Mouse (Mus musculus) midbrain, embryonic 12.5 days (tissue): ENCODE results near the gene Fam98b. TPM values are rescaled to one million over a fixed set of nuclear protein-coding genes. Genes with fewer than 3 reads are reported as not detected.

ENCODE experiments used
- ATAC-seq: fragments of 200-750 bp; cut with Nextera tagmentation; 2 replicates; pipeline ENCODE4 v1.8.0; 2017; ENCODE audit warnings: low read depth, moderate TSS enrichment, moderate library complexity; ENCODE audit not compliant: low FRiP score
- H3K27ac ChIP-seq: fragments of 300-500 bp; sonication (generic); replicated peaks from 2 replicates; pipeline ENCODE4 v1.5.1; 2016; ENCODE audit warnings: mild to moderate bottlenecking
- H3K27me3 ChIP-seq: fragments of 300-500 bp; sonication (generic); 2 replicates; pipeline ENCODE4 v1.6.1; 2016; ENCODE audit warnings: mild to moderate bottlenecking
- H3K36me3 ChIP-seq: fragments of 300-500 bp; sonication (generic); 2 replicates; pipeline ENCODE4 v1.6.1; 2016
- H3K4me1 ChIP-seq: fragments of 300-500 bp; sonication (generic); 2 replicates; pipeline ENCODE4 v1.6.1; 2016
- H3K4me2 ChIP-seq: fragments of 300-500 bp; sonication (generic); replicated peaks from 2 replicates; pipeline ENCODE4 v1.6.1; 2016; ENCODE audit warnings: mild to moderate bottlenecking, moderate library complexity
- H3K4me3 ChIP-seq: fragments of 300-500 bp; sonication (generic); 2 replicates; pipeline ENCODE4 v1.5.1; 2016; ENCODE audit warnings: mild to moderate bottlenecking
- H3K9ac ChIP-seq: fragments of 300-500 bp; sonication (generic); replicated peaks from 2 replicates; pipeline ENCODE4 v1.6.1; 2016; ENCODE audit warnings: mild to moderate bottlenecking, moderate library complexity
- H3K9me3 ChIP-seq: fragments of 300-500 bp; sonication (generic); 2 replicates; pipeline ENCODE4 v1.6.1; 2016; ENCODE audit warnings: mild to moderate bottlenecking
- WGBS: fragments of 180-500 bp; shearing (Covaris S2); methylation state at CpG from one replicate; pipeline ENCODE4 v1.1.7; 2016; 5-methylcytosine and 5-hydroxymethylcytosine counted together
- polyA plus RNA-seq: library from polyadenylated mRNA; unstranded; fragments of >200 nt; fragmentation: Nextera tagmentation; extraction: Ambion mirVana; gene quantifications from 2 replicates; pipeline ENCODE4 v1.2.1, GENCODE M21; 2016

The Fam98b gene
- polyA plus RNA-seq, 1 experiment from 2014 or later, result 19.6 TPM

GRCm38 (mm10) chr2:117231257-117231656, 18.3 kb upstream of the Fam98b start:
- Histone ChIP-seq H3K36me3 (no peaks in the 10 kb centered on the region), H3K4me3 (no peak overlapping the region), H3K9ac (no peak overlapping the region), H3K4me2 (no peak overlapping the region), H3K27me3 (peaks cover 7% of the 10 kb centered on the region; the same call in 1 of the 2 replicates), H3K9me3 (no peaks in the 10 kb centered on the region), H3K4me1 (peaks cover 8% of the 10 kb centered on the region; the same call in 1 of the 2 replicates), H3K27ac (no peak overlapping the region)
- ATAC-seq, result peak; percentile 65; the same call in 1 of the 2 replicates
- 5% methylated on average over 13 of the region's 13 CpGs for WGBS

- Histone ChIP-seq H3K4me2 (no peak overlapping the region), H3K9me3 (no peaks in the 10 kb centered on the region), H3K4me3 (no peak overlapping the region), H3K9ac (no peak overlapping the region), H3K4me1 (no peaks in the 10 kb centered on the region), H3K27ac (no peak overlapping the region), H3K27me3 (no peaks in the 10 kb centered on the region), H3K36me3 (no peaks in the 10 kb centered on the region)
- no peak for ATAC-seq
- 72% methylated on average over 4 of the region's 4 CpGs for WGBS
Measured at GRCm38 (mm10) chr2:117241953-117242352, 7.6 kb upstream of the Fam98b start.

- peak; percentile 81 for ATAC-seq
- H3K4me1 ChIP-seq, result peaks cover 15% of the 10 kb centered on the region
- peak overlapping the region; percentile 92 for H3K4me3 ChIP-seq
- H3K9ac ChIP-seq, result peak overlapping the region; percentile 91
- peak overlapping the region; percentile 59 for H3K4me2 ChIP-seq
- no peaks in the 10 kb centered on the region for H3K36me3 ChIP-seq
- no peaks in the 10 kb centered on the region for H3K9me3 ChIP-seq
- peak overlapping the region; percentile 92 for H3K27ac ChIP-seq
- WGBS, result under 1% methylated on average over 24 of the region's 24 CpGs
- H3K27me3 ChIP-seq, result no peaks in the 10 kb centered on the region
Measured at GRCm38 (mm10) chr2:117250001-117250510, 517 bp downstream of the Fam98b start.

- H3K27me3 ChIP-seq, result no peaks in the 10 kb centered on the region
Measured at GRCm38 (mm10) chr2:117255415-117255814, 5.9 kb downstream of the Fam98b start.

GRCm38 (mm10) chr2:117257617-117258016, 8.1 kb downstream of the Fam98b start:
- Histone ChIP-seq H3K4me3 (no peak overlapping the region), H3K27me3 (no peaks in the 10 kb centered on the region), H3K36me3 (peaks cover 16% of the 10 kb centered on the region; the same call in 1 of the 2 replicates), H3K4me1 (no peaks in the 10 kb centered on the region), H3K9ac (no peak overlapping the region), H3K4me2 (no peak overlapping the region), H3K9me3 (no peaks in the 10 kb centered on the region), H3K27ac (no peak overlapping the region)
- no peak for ATAC-seq
- 84% methylated on average over 1 of the region's 1 CpGs for WGBS

More at GRCm38 (mm10) chr2:117255415-117255814, 5.9 kb downstream of the Fam98b start:
- H3K9ac ChIP-seq, result no peak overlapping the region
- 91% methylated on average over 2 of the region's 2 CpGs for WGBS
- peaks cover 14% of the 10 kb centered on the region for H3K4me1 ChIP-seq
- no peak overlapping the region for H3K4me2 ChIP-seq
- no peak for ATAC-seq
- H3K36me3 ChIP-seq, result peaks cover 9% of the 10 kb centered on the region; the same call in 1 of the 2 replicates
- no peaks in the 10 kb centered on the region for H3K9me3 ChIP-seq
- H3K27ac ChIP-seq, result no peak overlapping the region
- H3K4me3 ChIP-seq, result no peak overlapping the region

GRCm38 (mm10) chr2:117262184-117262583, 12.6 kb downstream of the Fam98b start:
- 94% methylated on average over 5 of the region's 5 CpGs for WGBS
- H3K27me3 ChIP-seq, result no peaks in the 10 kb centered on the region

GRCm38 (mm10) chr2:117263786-117264408, 14.4 kb downstream of the Fam98b start:
- H3K4me3 ChIP-seq, result no peak overlapping the region
- H3K4me1 ChIP-seq, result no peaks in the 10 kb centered on the region
- H3K27me3 ChIP-seq, result no peaks in the 10 kb centered on the region
- no peaks in the 10 kb centered on the region for H3K9me3 ChIP-seq
- peaks cover 49% of the 10 kb centered on the region for H3K36me3 ChIP-seq
- no peak overlapping the region for H3K27ac ChIP-seq
- no peak overlapping the region for H3K9ac ChIP-seq
- H3K4me2 ChIP-seq, result no peak overlapping the region
- peak; percentile 72; the same call in 1 of the 2 replicates for ATAC-seq
- 78% methylated on average over 11 of the region's 11 CpGs for WGBS

More at GRCm38 (mm10) chr2:117262184-117262583, 12.6 kb downstream of the Fam98b start:
- Histone ChIP-seq H3K27ac (no peak overlapping the region), H3K9ac (no peak overlapping the region), H3K9me3 (no peaks in the 10 kb centered on the region), H3K4me2 (no peak overlapping the region), H3K4me3 (no peak overlapping the region), H3K4me1 (no peaks in the 10 kb centered on the region), H3K36me3 (peaks cover 37% of the 10 kb centered on the region)
- no peak for ATAC-seq

- no peak for ATAC-seq
- Histone ChIP-seq H3K36me3 (no peaks in the 10 kb centered on the region), H3K27ac (no peak overlapping the region), H3K4me3 (no peak overlapping the region), H3K9me3 (no peaks in the 10 kb centered on the region), H3K9ac (no peak overlapping the region), H3K4me2 (no peak overlapping the region), H3K4me1 (no peaks in the 10 kb centered on the region), H3K27me3 (no peaks in the 10 kb centered on the region)
- WGBS, result 86% methylated on average over 7 of the region's 7 CpGs
Measured at GRCm38 (mm10) chr2:117288291-117288690, 38.8 kb downstream of the Fam98b start.

GRCm38 (mm10) chr2:117299596-117300448, 50.3 kb downstream of the Fam98b start:
- Histone ChIP-seq H3K4me3 (no peak overlapping the region), H3K4me1 (no peaks in the 10 kb centered on the region), H3K36me3 (no peaks in the 10 kb centered on the region), H3K27ac (no peak overlapping the region), H3K9me3 (no peaks in the 10 kb centered on the region), H3K27me3 (no peaks in the 10 kb centered on the region), H3K4me2 (no peak overlapping the region), H3K9ac (no peak overlapping the region)
- WGBS, result 86% methylated on average over 16 of the region's 16 CpGs
- ATAC-seq, result no peak

GRCm38 (mm10) chr2:117303391-117304350, 54.1 kb downstream of the Fam98b start:
- no peak for ATAC-seq
- Histone ChIP-seq H3K4me1 (no peaks in the 10 kb centered on the region), H3K36me3 (no peaks in the 10 kb centered on the region), H3K9me3 (no peaks in the 10 kb centered on the region), H3K4me2 (no peak overlapping the region), H3K9ac (no peak overlapping the region), H3K27ac (no peak overlapping the region), H3K27me3 (no peaks in the 10 kb centered on the region), H3K4me3 (no peak overlapping the region)
- 91% methylated on average over 12 of the region's 12 CpGs for WGBS

GRCm38 (mm10) chr2:117304941-117305340, 55.4 kb downstream of the Fam98b start:
- Histone ChIP-seq H3K4me1 (no peaks in the 10 kb centered on the region), H3K27ac (no peak overlapping the region), H3K4me2 (no peak overlapping the region), H3K9ac (no peak overlapping the region), H3K4me3 (no peak overlapping the region), H3K9me3 (no peaks in the 10 kb centered on the region), H3K27me3 (no peaks in the 10 kb centered on the region), H3K36me3 (no peaks in the 10 kb centered on the region)
- WGBS, result 86% methylated on average over 5 of the region's 5 CpGs
- no peak for ATAC-seq
